Mouse (Mus musculus): ENCODE data around the gene Slc27a5.

DNA sequence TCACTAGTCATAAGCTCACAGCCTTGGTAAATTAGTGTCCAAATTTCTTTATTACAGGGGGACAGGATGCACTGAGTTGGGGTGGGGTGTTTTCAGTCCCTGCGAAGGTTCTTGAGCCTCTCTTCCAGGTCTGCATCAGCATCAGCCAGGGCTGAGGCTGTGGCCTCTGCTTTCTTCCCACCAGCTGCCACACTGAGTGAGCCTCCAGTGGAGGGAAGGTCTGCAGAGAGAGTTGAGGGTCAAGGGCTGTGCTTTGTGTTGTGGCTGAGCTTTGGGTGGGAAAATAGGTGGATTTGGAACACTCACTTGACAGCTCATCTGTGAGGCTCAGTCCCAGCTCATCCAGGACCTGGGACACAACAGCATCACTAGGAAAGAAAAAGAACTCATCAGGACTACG is 34.0 kb upstream of the Slc27a5 start:
- TF ChIP-seq EP300 (IDR thresholded peaks at IDR 0.05) = no peak
- no peak for TF ChIP-seq CTCF (IDR thresholded peaks at IDR 0.05)
